Mouse (Mus musculus) heart, adult 2 months (tissue): ENCODE measurements at regions not wholly inside any gene's neighbourhood (a gene's known extent, or its start where the extent isn't known, plus 50 kb on each side); places are given as distances from the start of the nearest gene placed in this dataset.

Experiments used
- CTCF ChIP-seq: fragments of 200-600 bp; IDR thresholded peaks from 2 replicates; pipeline ENCODE4 v1.8.1; 2022; ENCODE audit warnings: antibody characterized with exemption, mild to moderate bottlenecking, moderate library complexity
- EP300 ChIP-seq: fragments of 200-500 bp; IDR thresholded peaks from 2 replicates; pipeline ENCODE4 v1.6.1; 2011; ENCODE audit warnings: low read depth, low read length, control low read depth; ENCODE audit not compliant: insufficient read depth
- POLR2A ChIP-seq: fragments of 200-500 bp; IDR thresholded peaks from 2 replicates; pipeline ENCODE4 v1.6.1; 2011; ENCODE audit warnings: mild to moderate bottlenecking, low read depth, low read length, control low read depth; ENCODE audit not compliant: insufficient read depth

- no peak for TF ChIP-seq CTCF
- TF ChIP-seq POLR2A: no peak
- no peak for TF ChIP-seq EP300
These were observed 249.4 kb upstream of the Habp2 start for GRCm38 (mm10) chr19:56037584-56037983.
